Comparison of ENCODE assay signal across 21 mouse cellular contexts in the genomic region with DNA sequence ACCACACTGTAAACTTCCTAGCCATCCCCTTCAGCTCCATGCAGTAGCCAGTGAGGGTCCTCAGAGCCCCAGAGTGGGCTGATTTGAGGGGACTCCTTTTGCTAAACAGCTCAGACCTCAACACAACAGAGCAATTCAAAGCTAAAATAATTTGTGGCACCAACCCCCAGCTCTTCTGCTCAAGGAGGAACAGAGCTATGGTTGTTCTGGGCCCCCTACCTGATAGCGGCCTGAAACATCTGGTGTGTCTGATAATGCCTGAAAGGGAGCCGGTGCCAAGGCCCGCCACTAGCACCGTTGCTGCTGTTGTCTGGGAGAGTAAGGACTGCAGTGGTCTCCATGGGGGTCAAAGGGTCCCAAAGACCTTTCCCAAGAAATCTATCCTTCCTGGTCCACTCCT. TPM values are rescaled to one million over a fixed set of nuclear protein-coding genes. Genes with fewer than 3 reads are reported as not detected.
DNase-seq lines count a peak whose midpoint lies in the region; ATAC-seq and TF ChIP-seq lines count a peak whose summit lies in the region.
"Had no signal": no experiment of that assay in that cellular context is flagged by ENCODE, and none has a peak within 500 bp of the region (broad histone marks: within the 10 kb centered on the region; RNA-seq: fewer than 3 reads in every experiment).

No protein-coding gene starts in this region.

- H3K36me3 ChIP-seq in G1E (replicated peaks) (peaks cover 48% of the 10 kb centered on the region), MEL (ENCODE audit: control insufficient read depth in 1 of 2, insufficient read depth in 2 of 2, low read length in 2 of 2) (peaks cover 9 to 23% of the 10 kb centered on the region in 2 experiments; a peak in 3 of 4 replicates)
- peaks cover 74% of the 10 kb centered on the region for H3K36me3 ChIP-seq in erythroblast, embryonic 14.5 days (ENCODE audit: control insufficient read depth)
- H3K36me3 ChIP-seq in liver, embryonic 16.5 days (ENCODE audit: control insufficient read depth, insufficient read depth): peaks cover 26% of the 10 kb centered on the region
- H3K36me3 ChIP-seq: forebrain, embryonic 12.5 days; neural tube, embryonic 13.5 days had no signal

- H3K27ac ChIP-seq in MEL (ENCODE audit: control insufficient read depth, low read depth, low read length): peak overlapping the region; percentile 97
- peak overlapping the region; percentile 100 for H3K27ac ChIP-seq in liver, embryonic 16.5 days (ENCODE audit: low read length)
- H3K27ac ChIP-seq: forebrain, embryonic 12.5 days; gastrocnemius, adult 2 months; hindbrain, embryonic 14.5 days; macrophage; neural tube, embryonic 13.5 days had no signal

- H3K9me3 ChIP-seq in G1E (replicated peaks) (no peaks in the 10 kb centered on the region), MEL (replicated peaks; ENCODE audit: insufficient read depth, low read length) (no peaks in the 10 kb centered on the region)
- H3K9me3 ChIP-seq in erythroblast, embryonic 14.5 days (ENCODE audit: control insufficient read depth, low read length): no peaks in the 10 kb centered on the region
- no peaks in the 10 kb centered on the region for H3K9me3 ChIP-seq in liver, embryonic 16.5 days (replicated peaks; ENCODE audit: control insufficient read depth, low read length)
- H3K9me3 ChIP-seq: forebrain, embryonic 12.5 days; neural tube, embryonic 13.5 days had no signal

- H3K9ac ChIP-seq in MEL (ENCODE audit: control insufficient read depth, low read depth, low read length, poor library complexity, severe bottlenecking): peak overlapping the region; percentile 71
- H3K9ac ChIP-seq in liver, embryonic 16.5 days (ENCODE audit: low read depth, low read length): peak overlapping the region; percentile 99
- H3K9ac ChIP-seq: forebrain, embryonic 12.5 days; hindbrain, embryonic 14.5 days; neural tube, embryonic 13.5 days had no signal

- no peak for TF ChIP-seq RAD21 in MEL (IDR thresholded peaks at IDR 0.05; ENCODE audit: low read depth, low read length)

- peaks cover 27% of the 10 kb centered on the region for H3K79me2 ChIP-seq in MEL (ENCODE audit: control insufficient read depth, insufficient read depth, low read length, poor library complexity)

- DNase-seq in G1E (ENCODE audit: low spot score) (no peak), MEL (ENCODE audit: low read depth, low spot score) (peak; percentile 94)
- DNase-seq in layer of hippocampus, adult 9-10 months (ENCODE audit: low spot score): no peak
- DNase-seq in layer of hippocampus, adult 8-10 months (ENCODE audit: low spot score in 2 of 2): no peak
- no peak for DNase-seq in layer of hippocampus, postnatal 36 days
- DNase-seq in frontal cortex, postnatal 10 days (ENCODE audit: low spot score in 2 of 2): no peak
- DNase-seq: cerebellum, postnatal 10 days; gastrocnemius, adult 2 months; kidney, adult 11 months; kidney, postnatal 36 days; lung, adult 18-20 months; thymus, postnatal 36 days had no signal

- no peaks in the 10 kb centered on the region for H3K27me3 ChIP-seq in G1E (ENCODE audit: insufficient read depth, low read length)
- no peaks in the 10 kb centered on the region for H3K27me3 ChIP-seq in MEL (ENCODE audit: control insufficient read depth in 1 of 2, insufficient read depth in 2 of 2, low read length in 2 of 2)
- H3K27me3 ChIP-seq in erythroblast, embryonic 14.5 days (ENCODE audit: control insufficient read depth): no peaks in the 10 kb centered on the region
- H3K27me3 ChIP-seq in liver, embryonic 16.5 days (ENCODE audit: control insufficient read depth, insufficient read depth, low read depth, low read length): no peaks in the 10 kb centered on the region

- peak overlapping the region; percentile 84; the same call in 1 of the 2 replicates for H3K4me3 ChIP-seq in G1E (ENCODE audit: low read depth, low read length)
- peak overlapping the region; percentile 27 to 48 for H3K4me3 ChIP-seq in MEL (ENCODE audit: control insufficient read depth in 1 of 2, insufficient read depth in 1 of 2, low read depth in 2 of 2, low read length in 2 of 2)
- peak overlapping the region; percentile 74 for H3K4me3 ChIP-seq in erythroblast, embryonic 14.5 days (replicated peaks)
- peak overlapping the region; percentile 97 for H3K4me3 ChIP-seq in liver, embryonic 16.5 days (ENCODE audit: low read depth, low read length)
- H3K4me3 ChIP-seq: gastrocnemius, adult 2 months; neural tube, embryonic 13.5 days had no signal

- peak; percentile 97 to 99 for TF ChIP-seq EP300 in MEL (IDR thresholded peaks at IDR 0.05; ENCODE audit: low read depth in 1 of 2, low read length in 2 of 2)

- H3K4me1 ChIP-seq in G1E (ENCODE audit: insufficient read depth, low read depth, low read length) (peaks cover 68% of the 10 kb centered on the region), MEL (ENCODE audit: control insufficient read depth in 1 of 2, insufficient read depth in 2 of 2, low read length in 2 of 2) (peaks cover 11 to 34% of the 10 kb centered on the region in 2 experiments)
- peaks cover 76% of the 10 kb centered on the region for H3K4me1 ChIP-seq in erythroblast, embryonic 14.5 days (ENCODE audit: control insufficient read depth)
- H3K4me1 ChIP-seq in liver, embryonic 16.5 days (ENCODE audit: control insufficient read depth, low read depth, low read length): peaks cover 45% of the 10 kb centered on the region

- TF ChIP-seq POLR2A in MEL (IDR thresholded peaks at IDR 0.05; ENCODE audit: control insufficient read depth in 1 of 2, insufficient read depth in 1 of 2, low read depth in 1 of 2, low read length in 2 of 2, poor library complexity in 1 of 2): peak in 1 of 2 experiments; percentile 53; a peak in 1 of 4 replicates

- 18% methylated on average over 4 of the region's 4 CpGs for WGBS in liver, embryonic 16.5 days (ENCODE audit: insufficient replicate concordance)

- TF ChIP-seq CTCF in G1E (IDR thresholded peaks at IDR 0.05; ENCODE audit: low read depth, low read length) (no peak), MEL (IDR thresholded peaks at IDR 0.05 in 2 of 3, conservative IDR thresholded peaks at IDR 0.05 in 1 of 3; ENCODE audit: control insufficient read depth in 1 of 3, insufficient read depth in 1 of 3, low read depth in 2 of 3, low read length in 3 of 3, poor library complexity in 1 of 3, severe bottlenecking in 1 of 3) (no peak)

- ATAC-seq in G1E (ENCODE audit: extremely low read depth, insufficient number of reproducible peaks, low FRiP score, poor library complexity, severe bottlenecking): peak; percentile 60
- ATAC-seq in liver, embryonic 16.5 days (ENCODE audit: low read depth): peak; percentile 80

- peak overlapping the region; percentile 96 for H3K4me2 ChIP-seq in liver, embryonic 16.5 days (ENCODE audit: low read depth, low read length)
- H3K4me2 ChIP-seq: hindbrain, embryonic 14.5 days; neural tube, embryonic 13.5 days had no signal

RNA-seq across cellular contexts. Expression of a gene that starts 0.7 kb away (rescaled TPM):
- total RNA-seq in G1E (2014; fragmentation: Nextera tagmentation) (69.9 and 75.0 TPM in 2 replicates), G1E (2017) (51.5 and 56.1 TPM in 2 replicates), MEL (2012; rRNA removed) (178 and 234 TPM in 2 replicates)
- polyA plus RNA-seq in G1E (2012) (193 and 253 TPM in 2 replicates), MEL (2012; ENCODE audit: insufficient read depth in 1 of 2, insufficient read length in 2 of 2, low read depth in 1 of 2, low replicate concordance in 2 of 2, missing spikeins in 1 of 2) (100 to 1,000 TPM in 1 of 2 experiments, not detected in 1; 262 TPM)
- polyA plus RNA-seq in erythroblast, embryonic 14.5 days (2012): 358 and 362 TPM in 2 replicates
- 394 and 409 TPM in 2 replicates for polyA plus RNA-seq in liver, embryonic 16.5 days (2015; fragmentation: Nextera tagmentation; extraction: Ambion mirVana)
- total RNA-seq in layer of hippocampus, adult 8-10 months (2022): under 1 TPM in 2 of 4 experiments, not detected in 2; 0.21 to 0.31 TPM
- total RNA-seq in layer of hippocampus, postnatal 36 days (2021): under 1 TPM in 1 of 2 experiments, not detected in 1; 0.40 TPM
- total RNA-seq: gastrocnemius, adult 2 months; left cerebral cortex, adult 8-10 months; midbrain, postnatal 0 days had no signal

RNA-seq across cellular contexts. Expression of a gene that starts 7.3 kb away (rescaled TPM):
- total RNA-seq in G1E (2014; fragmentation: Nextera tagmentation): 116 and 118 TPM in 2 replicates
- total RNA-seq in G1E (2017): 147 and 170 TPM in 2 replicates
- polyA plus RNA-seq in G1E (2012): 40.2 and 75.0 TPM in 2 replicates
- total RNA-seq in MEL (2012; rRNA removed): 53.7 and 62.3 TPM in 2 replicates
- polyA plus RNA-seq in MEL (2012; ENCODE audit: insufficient read depth in 1 of 2, insufficient read length in 2 of 2, low read depth in 1 of 2, low replicate concordance in 2 of 2, missing spikeins in 1 of 2): 10 to 100 TPM in 1 of 2 experiments, not detected in 1; 83.4 TPM
- 4.8 and 7.7 TPM in 2 replicates for polyA plus RNA-seq in erythroblast, embryonic 14.5 days (2012)
- 12.5 and 13.6 TPM in 2 replicates for polyA plus RNA-seq in liver, embryonic 16.5 days (2015; fragmentation: Nextera tagmentation; extraction: Ambion mirVana)
- 10 to 100 TPM in 2 of 4 experiments, 1 to 10 TPM in 2; 4.4 to 18.9 (median 9.2) TPM for total RNA-seq in layer of hippocampus, adult 8-10 months (2022)
- total RNA-seq in layer of hippocampus, postnatal 36 days (2021): 1 to 10 TPM; 3.2 to 3.9 TPM

RNA-seq across cellular contexts. Expression of a gene that starts 7.3 kb away (rescaled TPM):
- total RNA-seq in G1E (2014; fragmentation: Nextera tagmentation) (17.7 and 26.6 TPM in 2 replicates), G1E (2017) (35.2 and 45.8 TPM in 2 replicates), MEL (2012; rRNA removed) (9.7 and 10.7 TPM in 2 replicates)
- polyA plus RNA-seq in G1E (2012) (66.4 and 69.8 TPM in 2 replicates), MEL (2012; ENCODE audit: insufficient read depth in 1 of 2, insufficient read length in 2 of 2, low read depth in 1 of 2, low replicate concordance in 2 of 2, missing spikeins in 1 of 2) (10 to 100 TPM in 1 of 2 experiments, not detected in 1; 17.3 TPM)
- 15.0 and 18.3 TPM in 2 replicates for polyA plus RNA-seq in erythroblast, embryonic 14.5 days (2012)
- polyA plus RNA-seq in liver, embryonic 16.5 days (2015; fragmentation: Nextera tagmentation; extraction: Ambion mirVana): 65.7 and 73.0 TPM in 2 replicates
- 10 to 100 TPM; 38.7 to 46.2 (median 40.4) TPM for total RNA-seq in layer of hippocampus, adult 8-10 months (2022)
- total RNA-seq in layer of hippocampus, postnatal 36 days (2021): 10 to 100 TPM; 39.5 to 46.3 TPM

RNA-seq across cellular contexts. Expression of a gene that starts 29.2 kb away (rescaled TPM):
- 370 and 371 TPM in 2 replicates for total RNA-seq in G1E (2014; fragmentation: Nextera tagmentation)
- total RNA-seq in G1E (2017): 319 and 358 TPM in 2 replicates
- polyA plus RNA-seq in G1E (2012): 261 and 336 TPM in 2 replicates
- 60.6 and 75.5 TPM in 2 replicates for total RNA-seq in MEL (2012; rRNA removed)
- polyA plus RNA-seq in MEL (2012; ENCODE audit: insufficient read depth in 1 of 2, insufficient read length in 2 of 2, low read depth in 1 of 2, low replicate concordance in 2 of 2, missing spikeins in 1 of 2): 100 to 1,000 TPM in 1 of 2 experiments, not detected in 1; 115 TPM
- 15.0 TPM in 2 replicates for polyA plus RNA-seq in erythroblast, embryonic 14.5 days (2012)
- 41.2 and 47.8 TPM in 2 replicates for polyA plus RNA-seq in liver, embryonic 16.5 days (2015; fragmentation: Nextera tagmentation; extraction: Ambion mirVana)
- 10 to 100 TPM; 13.0 to 18.4 (median 14.5) TPM for total RNA-seq in layer of hippocampus, adult 8-10 months (2022)
- total RNA-seq in layer of hippocampus, postnatal 36 days (2021): 10 to 100 TPM; 16.1 to 19.7 TPM
- total RNA-seq: CH12.LX had no signal

RNA-seq across cellular contexts. Expression of a gene that starts 36.1 kb away (rescaled TPM):
- not detected in 2 replicates for total RNA-seq in G1E (2014; fragmentation: Nextera tagmentation)
- 0.23 and 0.27 TPM in 2 replicates for total RNA-seq in G1E (2017)
- polyA plus RNA-seq in G1E (2012): 0.16 and 0.25 TPM in 2 replicates
- total RNA-seq in MEL (2012; rRNA removed): 0.49 and 0.77 TPM in 2 replicates
- 1 to 10 TPM in 1 of 2 experiments, not detected in 1; 4.5 TPM for polyA plus RNA-seq in MEL (2012; ENCODE audit: insufficient read depth in 1 of 2, insufficient read length in 2 of 2, low read depth in 1 of 2, low replicate concordance in 2 of 2, missing spikeins in 1 of 2)
- polyA plus RNA-seq in erythroblast, embryonic 14.5 days (2012): 0.01 and 0.08 TPM in 2 replicates
- 0.09 and 0.15 TPM in 2 replicates for polyA plus RNA-seq in liver, embryonic 16.5 days (2015; fragmentation: Nextera tagmentation; extraction: Ambion mirVana)
- 10 to 100 TPM; 77.3 to 83.2 (median 80.8) TPM for total RNA-seq in layer of hippocampus, adult 8-10 months (2022)
- total RNA-seq in layer of hippocampus, postnatal 36 days (2021): 10 to 100 TPM; 79.5 TPM

Comparison
In these comparisons a context has a peak if more than half of its experiments do, and no peak if none do; other contexts are left out.
1. H3K4me3 ChIP-seq: peak in every context shown above with its lines; median percentile 97 in liver, embryonic 16.5 days; 84 in G1E; 74 in erythroblast, embryonic 14.5 days; 38 in MEL.
2. RNA of a gene that starts 0.7 kb away (total RNA-seq): 178 to 234 TPM in MEL and 51.5 to 75.0 TPM in G1E; 0.40 TPM in layer of hippocampus, postnatal 36 days and 0.21 to 0.31 TPM in layer of hippocampus, adult 8-10 months; every median in the first group is over 10 times any median in the second.